Comparison of ENCODE assay signal across 11 mouse cellular contexts in genomic region chr10:81500032-81500431, GRCm38 (mm10). TPM values are rescaled to one million over a fixed set of nuclear protein-coding genes. Genes with fewer than 3 reads are reported as not detected.
DNase-seq lines count a peak whose midpoint lies in the region; ATAC-seq lines count a peak whose summit lies in the region.
"Had no signal": no experiment of that assay in that cellular context is flagged by ENCODE, and none has a peak within 500 bp of the region (broad histone marks: within the 10 kb centered on the region; RNA-seq: fewer than 3 reads in every experiment).

Gene S1pr4, minus strand, starts transcription at chr10:81500132.

- H3K4me1 ChIP-seq in heart, embryonic 13.5 days, result peaks cover 18% of the 10 kb centered on the region
- peaks cover 8% of the 10 kb centered on the region for H3K4me1 ChIP-seq in heart, embryonic 11.5 days (ENCODE audit: control insufficient read depth, insufficient read depth, low read length)
- H3K4me1 ChIP-seq in midbrain, embryonic 10.5 days, result peaks cover 39% of the 10 kb centered on the region
- peaks cover 11% of the 10 kb centered on the region for H3K4me1 ChIP-seq in midbrain, embryonic 16.5 days (ENCODE audit: control insufficient read depth, insufficient read depth, low read length)

- H3K9me3 ChIP-seq in heart, embryonic 13.5 days, result no peaks in the 10 kb centered on the region
- H3K9me3 ChIP-seq in heart, embryonic 11.5 days (replicated peaks; ENCODE audit: control insufficient read depth, low read length), result no peaks in the 10 kb centered on the region
- no peaks in the 10 kb centered on the region for H3K9me3 ChIP-seq in midbrain, embryonic 10.5 days (replicated peaks)
- no peaks in the 10 kb centered on the region for H3K9me3 ChIP-seq in midbrain, embryonic 16.5 days (replicated peaks; ENCODE audit: control insufficient read depth, low read length, poor library complexity, severe bottlenecking)
- H3K9me3 ChIP-seq: forebrain, embryonic 13.5 days had no signal

- intact Hi-C loops in heart, postnatal 14 days (cut with DNase I), result loop anchor here (5.0 kb wide), 2 partner anchors 102 to 672 kb away; partner anchors contain the start of gene Tle6

- H3K27me3 ChIP-seq in heart, embryonic 13.5 days (replicated peaks), result peaks cover 13% of the 10 kb centered on the region
- peaks cover 12% of the 10 kb centered on the region; the same call in 1 of the 2 replicates for H3K27me3 ChIP-seq in heart, embryonic 11.5 days (ENCODE audit: control insufficient read depth, insufficient read depth, low read length)
- peaks cover 14% of the 10 kb centered on the region for H3K27me3 ChIP-seq in midbrain, embryonic 10.5 days (ENCODE audit: low read depth, poor library complexity, severe bottlenecking)
- peaks cover 8% of the 10 kb centered on the region; the same call in 1 of the 2 replicates for H3K27me3 ChIP-seq in midbrain, embryonic 16.5 days (ENCODE audit: control insufficient read depth, insufficient read depth, low read depth, low read length)

- no peak within 1 kb of the TSS for H3K4me3 ChIP-seq in heart, embryonic 13.5 days
- no peak within 1 kb of the TSS for H3K4me3 ChIP-seq in heart, embryonic 11.5 days (ENCODE audit: low read depth, low read length)
- no peak within 1 kb of the TSS for H3K4me3 ChIP-seq in midbrain, embryonic 10.5 days
- H3K4me3 ChIP-seq in midbrain, embryonic 16.5 days (ENCODE audit: low read depth, low read length), result no peak within 1 kb of the TSS
- H3K4me3 ChIP-seq: forebrain, embryonic 13.5 days had no signal

- 0 out of 2 replicates have a peak within 1 kb of the TSS, but pooled peaks have one; percentile 28 for H3K9ac ChIP-seq in heart, embryonic 13.5 days
- no peak within 1 kb of the TSS for H3K9ac ChIP-seq in heart, embryonic 11.5 days (ENCODE audit: low read depth, low read length)
- no peak within 1 kb of the TSS for H3K9ac ChIP-seq in midbrain, embryonic 16.5 days (ENCODE audit: low read depth, low read length)

- no peak within 1 kb of the TSS for H3K27ac ChIP-seq in heart, embryonic 13.5 days (replicated peaks)
- no peak within 1 kb of the TSS for H3K27ac ChIP-seq in heart, embryonic 11.5 days (ENCODE audit: low read depth, low read length)
- peak within 1 kb of the TSS; percentile 39 for H3K27ac ChIP-seq in midbrain, embryonic 10.5 days (replicated peaks)
- no peak within 1 kb of the TSS for H3K27ac ChIP-seq in midbrain, embryonic 16.5 days (ENCODE audit: low read length)
- H3K27ac ChIP-seq: forebrain, embryonic 13.5 days had no signal

- WGBS in heart, embryonic 13.5 days, result 67% methylated on average over 3 of the region's 3 CpGs
- 83% methylated on average over 3 of the region's 3 CpGs for WGBS in heart, embryonic 11.5 days (ENCODE audit: insufficient replicate concordance)
- WGBS in midbrain, embryonic 10.5 days, result 90% methylated on average over 3 of the region's 3 CpGs
- 92% methylated on average over 2 of the region's 3 CpGs for WGBS in midbrain, embryonic 16.5 days

- no peak for DNase-seq in midbrain, embryonic 10.5 days (ENCODE audit: low spot score)
- DNase-seq in induced T-regulatory cell, adult 2 months (ENCODE audit: low read depth), result peak; percentile 39
- DNase-seq in gastrocnemius, postnatal 4 days (ENCODE audit: low spot score in 2 of 2), result no peak
- DNase-seq in heart, postnatal 14 days, result no peak
- DNase-seq: cerebellum, adult 18-20 months; heart, postnatal 36 days had no signal

- ATAC-seq in heart, embryonic 13.5 days (ENCODE audit: extremely low read depth, insufficient number of reproducible peaks, low FRiP score, low TSS enrichment), result no peak
- no peak for ATAC-seq in heart, embryonic 11.5 days (replicated peaks; ENCODE audit: insufficient number of reproducible peaks, low FRiP score, low TSS enrichment)
- no peak for ATAC-seq in midbrain, embryonic 16.5 days
- ATAC-seq in megakaryocyte-erythroid progenitor cell, adult 5-6 weeks (replicated peaks; ENCODE audit: low FRiP score, low TSS enrichment, poor library complexity, severe bottlenecking), result no peak
- ATAC-seq: forebrain, embryonic 13.5 days had no signal

- H3K4me2 ChIP-seq in heart, embryonic 13.5 days, result no peak within 1 kb of the TSS
- H3K4me2 ChIP-seq in heart, embryonic 11.5 days, result no peak within 1 kb of the TSS
- no peak within 1 kb of the TSS for H3K4me2 ChIP-seq in midbrain, embryonic 16.5 days (ENCODE audit: low read length)
- H3K4me2 ChIP-seq: forebrain, embryonic 13.5 days had no signal

- no peaks in the 10 kb centered on the region for H3K36me3 ChIP-seq in heart, embryonic 13.5 days
- H3K36me3 ChIP-seq in heart, embryonic 11.5 days (ENCODE audit: control insufficient read depth, insufficient read depth, low read length), result no peaks in the 10 kb centered on the region
- no peaks in the 10 kb centered on the region for H3K36me3 ChIP-seq in midbrain, embryonic 10.5 days
- no peaks in the 10 kb centered on the region for H3K36me3 ChIP-seq in midbrain, embryonic 16.5 days (ENCODE audit: control insufficient read depth, insufficient read depth, low read length)

RNA-seq across cellular contexts. Expression of gene S1pr4, which starts in this region (rescaled TPM):
- 0.53 and 0.62 TPM in 2 replicates for polyA plus RNA-seq in heart, embryonic 13.5 days (2015; fragmentation: Nextera tagmentation; extraction: Ambion mirVana)
- polyA plus RNA-seq in heart, embryonic 11.5 days (2014; fragmentation: Nextera tagmentation; extraction: Ambion mirVana), result 0.56 and 0.79 TPM in 2 replicates
- polyA plus RNA-seq in midbrain, embryonic 10.5 days (2016; fragmentation: Nextera tagmentation; extraction: Ambion mirVana), result 0.37 and 0.89 TPM in 2 replicates
- polyA plus RNA-seq in midbrain, embryonic 16.5 days (2015; fragmentation: Nextera tagmentation; extraction: Ambion mirVana), result 0.44 and 0.58 TPM in 2 replicates
- total RNA-seq in megakaryocyte-erythroid progenitor cell, adult 5-6 weeks (2014; fragmentation: Nextera tagmentation), result 19.0 and 22.2 TPM in 2 replicates
- 17.2 and 18.9 TPM in 2 replicates for total RNA-seq in megakaryocyte-erythroid progenitor cell, adult 5-6 weeks (2017)
- total RNA-seq in gastrocnemius, postnatal 4 days (2021), result under 1 TPM; 0.37 to 0.54 TPM
- total RNA-seq in heart, postnatal 14 days (2021), result 1 to 10 TPM in 1 of 2 experiments, under 1 TPM in 1; 0.96 to 1.2 TPM

Comparison
In these comparisons a context has a peak if more than half of its experiments do, and no peak if none do; other contexts are left out.
1. RNA of gene S1pr4 (total RNA-seq): 17.2 to 22.2 TPM in megakaryocyte-erythroid progenitor cell, adult 5-6 weeks; 0.96 to 1.2 TPM in heart, postnatal 14 days and 0.37 to 0.54 TPM in gastrocnemius, postnatal 4 days; every median in the first group is over 4 times any median in the second.